ENCODE assay signal across 8 mouse cellular contexts in genomic region chr3:145681348-145681935, GRCm38 (mm10). TPM values are rescaled to one million over a fixed set of nuclear protein-coding genes. Genes with fewer than 3 reads are reported as not detected.
DNase-seq lines count a peak whose midpoint lies in the region; ATAC-seq lines count a peak whose summit lies in the region.

No protein-coding gene starts in this region.

- H3K36me3 ChIP-seq in neural tube, embryonic 15.5 days, result no peaks in the 10 kb centered on the region

- peak; percentile 55; the same call in 1 of the 2 replicates for ATAC-seq in neural tube, embryonic 15.5 days (ENCODE audit: low FRiP score)

- H3K4me1 ChIP-seq in neural tube, embryonic 15.5 days, result no peaks in the 10 kb centered on the region

- H3K4me2 ChIP-seq in neural tube, embryonic 15.5 days, result no peak overlapping the region

- peak; percentile 13 for DNase-seq in adrenal gland, postnatal 14 days
- DNase-seq in adrenal gland, adult 8-10 months, result no peak
- peak; percentile 33 for DNase-seq in right cerebral cortex, adult 18-20 months
- DNase-seq in right cerebral cortex, postnatal 25 days, result no peak
- peak; percentile 61 for DNase-seq in kidney, adult 9 months
- DNase-seq in embryo, embryonic 11 days, result no peak
- DNase-seq in lung, adult 18-20 months, result no peak

- H3K9me3 ChIP-seq in neural tube, embryonic 15.5 days (replicated peaks), result no peaks in the 10 kb centered on the region

- H3K9ac ChIP-seq in neural tube, embryonic 15.5 days (replicated peaks), result no peak overlapping the region

- no peak overlapping the region for H3K4me3 ChIP-seq in neural tube, embryonic 15.5 days (replicated peaks)

- 54% methylated on average over 10 of the region's 10 CpGs for WGBS in neural tube, embryonic 15.5 days

- no peaks in the 10 kb centered on the region for H3K27me3 ChIP-seq in neural tube, embryonic 15.5 days (replicated peaks)

- H3K27ac ChIP-seq in neural tube, embryonic 15.5 days (replicated peaks), result peak overlapping the region; percentile 77

RNA-seq across cellular contexts. Expression of gene Ccn1, which starts 31.7 kb away (rescaled TPM):
- 25.5 and 27.8 TPM in 2 replicates for total RNA-seq in adrenal gland, postnatal 14 days (2021)
- total RNA-seq in adrenal gland, adult 8-10 months (2022), result 10 to 100 TPM in 2 of 4 experiments, 1 to 10 TPM in 2; 7.9 to 16.9 (median 11.3) TPM
- 8.9 and 10.2 TPM in 2 replicates for polyA plus RNA-seq in neural tube, embryonic 15.5 days (2015; fragmentation: Nextera tagmentation; extraction: Ambion mirVana)

Comparison
In these comparisons a context has a peak if more than half of its experiments do, and no peak if none do; other contexts are left out.
1. DNase-seq: peak in adrenal gland, postnatal 14 days (single experiment), right cerebral cortex, adult 18-20 months (single experiment) and kidney, adult 9 months (single experiment); none in adrenal gland, adult 8-10 months (single experiment), right cerebral cortex, postnatal 25 days (single experiment), embryo, embryonic 11 days (single experiment) and lung, adult 18-20 months (0 of 2).